Mouse (Mus musculus) stomach, embryonic 14.5 days (tissue): ENCODE data around the gene L3mbtl4. TPM values are rescaled to one million over a fixed set of nuclear protein-coding genes. Genes with fewer than 3 reads are reported as not detected.

Source experiments
- ATAC-seq: fragments of 200-750 bp; cut with Nextera tagmentation; 2 replicates; pipeline ENCODE4 v1.8.0; 2017; ENCODE audit warnings: low read depth, moderate TSS enrichment; ENCODE audit not compliant: insufficient number of reproducible peaks, insufficient read depth, low FRiP score
- H3K27ac ChIP-seq: fragments of 300-500 bp; sonication (generic); 2 replicates; pipeline ENCODE4 v1.5.1; 2014; ENCODE audit warnings: mild to moderate bottlenecking, low read length, moderate library complexity, mixed read lengths
- H3K27me3 ChIP-seq: fragments of 300-500 bp; sonication (generic); 2 replicates; pipeline ENCODE4 v1.6.1; 2014; ENCODE audit warnings: low read length, control low read depth, mixed read lengths; ENCODE audit not compliant: control insufficient read depth, insufficient read depth
- H3K36me3 ChIP-seq: fragments of 300-500 bp; sonication (generic); 2 replicates; pipeline ENCODE4 v1.6.1; 2014; ENCODE audit warnings: mild to moderate bottlenecking, control low read depth, low read length, moderate library complexity, mixed read lengths; ENCODE audit not compliant: control insufficient read depth, insufficient read depth
- H3K4me1 ChIP-seq: fragments of 300-500 bp; sonication (generic); 2 replicates; pipeline ENCODE4 v1.6.1; 2014; ENCODE audit warnings: low read length, control low read depth, mixed read lengths; ENCODE audit not compliant: control insufficient read depth, insufficient read depth
- H3K4me2 ChIP-seq: fragments of 300-500 bp; sonication (generic); replicated peaks from 2 replicates; pipeline ENCODE4 v1.6.1; 2014; ENCODE audit warnings: low read depth, low read length, control low read depth
- H3K4me3 ChIP-seq: fragments of 300-500 bp; sonication (generic); 2 replicates; pipeline ENCODE4 v1.5.1; 2014; ENCODE audit warnings: low read depth, low read length, control low read depth
- H3K9ac ChIP-seq: fragments of 300-500 bp; sonication (generic); replicated peaks from 2 replicates; pipeline ENCODE4 v1.6.1; 2014; ENCODE audit warnings: low read depth, mild to moderate bottlenecking, control low read depth, low read length, moderate library complexity, mixed read lengths
- H3K9me3 ChIP-seq: fragments of 300-500 bp; sonication (generic); 2 replicates; pipeline ENCODE4 v1.6.1; 2016; ENCODE audit warnings: low read depth, low read length, control low read depth; ENCODE audit not compliant: control insufficient read depth
- WGBS: fragments of 180-500 bp; shearing (Covaris S2); extraction: QIAGEN DNeasy Blood & Tissue Kit; methylation state at CpG from one replicate; pipeline ENCODE4 v1.1.7; 2014; 5-methylcytosine and 5-hydroxymethylcytosine counted together
- polyA plus RNA-seq: library from polyadenylated mRNA; unstranded; fragments of >200 nt; fragmentation: Nextera tagmentation; extraction: Ambion mirVana; gene quantifications from 2 replicates; pipeline ENCODE4 v1.2.1, GENCODE M21; 2014

L3mbtl4 gene
- polyA plus RNA-seq, 1 experiment from 2014 or later = not detected

GRCm38 (mm10) chr17:68629631-68630426 is 356.2 kb downstream of the L3mbtl4 start:
- Histone ChIP-seq H3K4me1 (no peaks in the 10 kb centered on the region), H3K27ac (no peak overlapping the region), H3K4me3 (no peak overlapping the region), H3K36me3 (no peaks in the 10 kb centered on the region), H3K27me3 (no peaks in the 10 kb centered on the region), H3K4me2 (no peak overlapping the region), H3K9me3 (no peaks in the 10 kb centered on the region), H3K9ac (no peak overlapping the region)
- WGBS = 71% methylated on average over 7 of the region's 7 CpGs
- no peak for ATAC-seq

GRCm38 (mm10) chr17:68631396-68631795 is 357.8 kb downstream of the L3mbtl4 start:
- H3K4me1 ChIP-seq = no peaks in the 10 kb centered on the region
- H3K27ac ChIP-seq = no peak overlapping the region
- H3K9me3 ChIP-seq = no peaks in the 10 kb centered on the region
- H3K9ac ChIP-seq = no peak overlapping the region
- H3K4me3 ChIP-seq = no peak overlapping the region
- WGBS = 89% methylated on average over 8 of the region's 8 CpGs
- no peaks in the 10 kb centered on the region for H3K36me3 ChIP-seq
- no peaks in the 10 kb centered on the region for H3K27me3 ChIP-seq
- H3K4me2 ChIP-seq = no peak overlapping the region
- no peak for ATAC-seq

- WGBS = 69% methylated on average over 6 of the region's 6 CpGs
- Histone ChIP-seq H3K36me3 (no peaks in the 10 kb centered on the region), H3K27ac (no peak overlapping the region), H3K27me3 (no peaks in the 10 kb centered on the region), H3K4me3 (no peak overlapping the region), H3K9me3 (no peaks in the 10 kb centered on the region), H3K4me1 (no peaks in the 10 kb centered on the region), H3K4me2 (no peak overlapping the region), H3K9ac (no peak overlapping the region)
- no peak for ATAC-seq
Observed at GRCm38 (mm10) chr17:68640187-68640586, 366.6 kb downstream of the L3mbtl4 start.

GRCm38 (mm10) chr17:68642521-68643088 is 369.0 kb downstream of the L3mbtl4 start:
- H3K27ac ChIP-seq = no peak overlapping the region
- H3K9ac ChIP-seq = no peak overlapping the region
- no peaks in the 10 kb centered on the region for H3K36me3 ChIP-seq
- ATAC-seq = no peak
- no peak overlapping the region for H3K4me2 ChIP-seq
- H3K27me3 ChIP-seq = no peaks in the 10 kb centered on the region
- no peaks in the 10 kb centered on the region for H3K4me1 ChIP-seq
- H3K9me3 ChIP-seq = no peaks in the 10 kb centered on the region
- no peak overlapping the region for H3K4me3 ChIP-seq
- 72% methylated on average over 5 of the region's 5 CpGs for whole genome bisulfite sequencing

GRCm38 (mm10) chr17:68666528-68666927 is 392.9 kb downstream of the L3mbtl4 start:
- ATAC-seq = no peak
- H3K9me3 ChIP-seq = no peaks in the 10 kb centered on the region
- H3K27me3 ChIP-seq = no peaks in the 10 kb centered on the region
- no peak overlapping the region for H3K4me3 ChIP-seq
- no peak overlapping the region for H3K9ac ChIP-seq
- H3K36me3 ChIP-seq = no peaks in the 10 kb centered on the region
- no peaks in the 10 kb centered on the region for H3K4me1 ChIP-seq
- 52% methylated on average over 1 of the region's 1 CpGs for WGBS
- H3K27ac ChIP-seq = no peak overlapping the region
- H3K4me2 ChIP-seq = no peak overlapping the region

DNA sequence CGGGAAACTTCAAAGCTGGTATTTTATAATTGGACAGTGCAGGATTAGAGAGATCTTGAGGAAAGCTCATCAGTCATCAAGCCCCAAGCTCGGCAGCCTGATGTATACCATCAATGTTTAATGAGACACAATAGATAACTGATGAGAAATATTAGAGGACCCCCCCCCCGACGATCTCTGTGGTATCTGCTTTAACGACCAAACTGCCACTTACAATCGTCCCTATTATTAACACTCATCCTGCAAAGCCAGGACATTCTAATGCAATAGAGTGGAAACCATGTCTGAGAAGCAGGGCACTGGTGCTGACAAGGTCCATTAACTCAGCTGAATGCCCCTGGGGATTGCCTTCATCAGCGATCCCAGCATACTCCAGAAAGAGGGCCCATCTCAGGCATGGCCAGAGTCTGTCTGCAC is 398.5 kb downstream of the L3mbtl4 start:
- WGBS = 66% methylated on average over 7 of the region's 7 CpGs
- Histone ChIP-seq H3K4me3 (no peak overlapping the region), H3K4me1 (no peaks in the 10 kb centered on the region), H3K36me3 (no peaks in the 10 kb centered on the region), H3K4me2 (no peak overlapping the region), H3K27ac (no peak overlapping the region), H3K27me3 (no peaks in the 10 kb centered on the region), H3K9ac (no peak overlapping the region), H3K9me3 (no peaks in the 10 kb centered on the region)
- no peak for ATAC-seq

DNA sequence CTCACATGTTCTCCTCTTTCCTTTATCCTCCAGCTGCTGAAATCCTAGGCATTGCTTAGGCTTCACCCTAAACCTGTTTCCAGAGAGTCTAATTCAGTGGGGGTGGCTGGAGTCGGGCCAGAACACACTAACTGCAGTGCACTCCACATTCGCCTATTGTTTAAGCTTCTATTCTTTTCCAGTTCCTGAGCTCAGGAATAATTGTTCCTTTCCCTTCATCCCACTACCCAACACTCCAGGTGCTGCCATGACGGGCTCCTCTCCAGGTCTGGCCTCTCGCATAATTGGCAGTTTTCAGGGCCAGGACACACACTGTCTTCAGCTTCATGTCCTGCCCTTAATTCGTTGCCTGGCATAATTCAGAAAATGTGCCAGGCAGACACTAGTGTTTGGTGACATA is 437.1 kb downstream of the L3mbtl4 start:
- no peak for ATAC-seq
- no peaks in the 10 kb centered on the region for H3K36me3 ChIP-seq
- no peaks in the 10 kb centered on the region for H3K27me3 ChIP-seq
- WGBS = 86% methylated on average over 5 of the region's 5 CpGs
- H3K9me3 ChIP-seq = no peaks in the 10 kb centered on the region
- H3K27ac ChIP-seq = no peak overlapping the region
- H3K4me3 ChIP-seq = no peak overlapping the region
- H3K4me1 ChIP-seq = no peaks in the 10 kb centered on the region
- H3K9ac ChIP-seq = no peak overlapping the region
- no peak overlapping the region for H3K4me2 ChIP-seq

DNA sequence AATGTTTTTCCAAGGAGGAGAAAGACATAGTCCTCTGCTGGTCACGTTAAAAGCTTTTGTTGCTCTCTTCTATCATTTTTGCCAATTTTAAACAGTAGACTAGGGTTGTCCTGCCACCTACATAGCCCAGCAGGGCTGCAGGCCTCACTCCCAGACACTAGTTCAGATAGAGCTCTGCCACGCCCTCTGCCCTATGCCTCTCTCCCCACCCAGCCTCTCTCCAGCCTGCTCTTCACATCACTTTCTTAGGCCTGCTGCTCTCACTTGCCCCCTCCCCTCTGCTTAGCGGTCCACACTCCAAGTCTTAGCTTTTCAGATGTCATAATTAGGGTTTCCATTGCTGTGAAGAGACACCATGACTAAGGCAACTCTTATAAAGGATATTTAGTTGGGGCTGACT is 437.8 kb downstream of the L3mbtl4 start:
- H3K27me3 ChIP-seq = no peaks in the 10 kb centered on the region
- no peaks in the 10 kb centered on the region for H3K4me1 ChIP-seq
- H3K27ac ChIP-seq = no peak overlapping the region
- H3K9ac ChIP-seq = no peak overlapping the region
- no peak for ATAC-seq
- H3K36me3 ChIP-seq = no peaks in the 10 kb centered on the region
- 83% methylated on average over 3 of the region's 3 CpGs for WGBS
- H3K4me2 ChIP-seq = no peak overlapping the region
- H3K4me3 ChIP-seq = no peak overlapping the region
- no peaks in the 10 kb centered on the region for H3K9me3 ChIP-seq
